9 mouse cellular contexts compared by ENCODE assay signal in the genomic region with DNA sequence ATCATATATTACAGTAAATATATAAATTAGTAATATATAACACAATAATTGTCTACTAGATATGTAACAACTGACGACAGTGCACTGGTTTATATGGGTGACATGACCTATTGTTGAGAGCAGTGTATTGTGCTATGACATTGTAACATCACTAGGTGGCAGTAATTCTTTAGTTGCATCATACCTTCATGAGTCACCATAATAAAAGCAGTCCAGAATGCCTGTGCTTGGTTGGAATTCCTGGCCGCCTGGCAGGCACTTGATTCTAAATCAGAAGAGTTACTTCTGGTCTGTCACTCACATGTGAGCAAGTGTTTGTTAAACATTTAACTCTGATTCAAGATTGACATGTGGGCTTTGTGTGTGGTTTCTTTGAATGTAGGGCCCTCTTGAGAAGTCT. TPM values are rescaled to one million over a fixed set of nuclear protein-coding genes. Genes with fewer than 3 reads are reported as not detected.
A peak's percentile ranks its signal among the peaks of the same experiment; 100 is the strongest.
DNase-seq lines count a peak whose midpoint lies in the region; ATAC-seq lines count a peak whose summit lies in the region.
"Had no signal": no experiment of that assay in that cellular context is flagged by ENCODE, and none has a peak within 500 bp of the region (broad histone marks: within the 10 kb centered on the region; RNA-seq: fewer than 3 reads in every experiment).

No protein-coding gene starts in this region.

- 39% methylated on average over 2 of the region's 2 CpGs for WGBS in hindbrain, embryonic 12.5 days

- H3K4me1 ChIP-seq in hindbrain, embryonic 12.5 days, result no peaks in the 10 kb centered on the region

- peak; percentile 20 for DNase-seq in adrenal gland, adult 2 months
- no peak for DNase-seq in adrenal gland, postnatal 4 days (ENCODE audit: low spot score in 2 of 2)
- peak; percentile 77 for DNase-seq in ES-CJ7 (ENCODE audit: low read depth, low spot score)
- DNase-seq in cerebellum, adult 9-11 months, result peak; percentile 62
- peak; percentile 19 to 37 for DNase-seq in layer of hippocampus, postnatal 10 days (ENCODE audit: low spot score in 2 of 2)
- DNase-seq in naive thymus-derived CD4-positive, alpha-beta T cell, adult 2 months (ENCODE audit: low read depth), result peak; percentile 35
- no peak for DNase-seq in ovary, postnatal 10 days (ENCODE audit: low spot score)

- no peak overlapping the region for H3K27ac ChIP-seq in hindbrain, embryonic 12.5 days

- H3K36me3 ChIP-seq in hindbrain, embryonic 12.5 days, result no peaks in the 10 kb centered on the region

- H3K9me3 ChIP-seq in hindbrain, embryonic 12.5 days (replicated peaks), result no peaks in the 10 kb centered on the region

- H3K9ac ChIP-seq in hindbrain, embryonic 12.5 days, result no peak overlapping the region

- H3K27me3 ChIP-seq in hindbrain, embryonic 12.5 days, result no peaks in the 10 kb centered on the region

- ATAC-seq in hindbrain, embryonic 12.5 days (ENCODE audit: low FRiP score), result peak; percentile 41

- no peak overlapping the region for H3K4me2 ChIP-seq in hindbrain, embryonic 12.5 days (replicated peaks)

- H3K4me3 ChIP-seq in hindbrain, embryonic 12.5 days, result no peak overlapping the region

RNA-seq across cellular contexts. Expression of a gene that starts 5.0 kb away (rescaled TPM):
- 10 to 100 TPM; 60.4 to 69.3 TPM for total RNA-seq in adrenal gland, adult 2 months (2021)
- polyA plus RNA-seq in adrenal gland, adult 2 months (2012; rRNA removed), result 5.6 and 10.7 TPM in 2 replicates
- total RNA-seq in adrenal gland, postnatal 4 days (2021), result 10 to 100 TPM; 70.7 to 71.7 TPM
- polyA plus RNA-seq in hindbrain, embryonic 12.5 days (2016; fragmentation: Nextera tagmentation; extraction: Ambion mirVana), result 51.7 and 58.3 TPM in 2 replicates
- 10 to 100 TPM; 61.7 to 80.1 TPM for total RNA-seq in layer of hippocampus, postnatal 10 days (2021)

RNA-seq across cellular contexts. Expression of a gene that starts 36.0 kb away (rescaled TPM):
- total RNA-seq in adrenal gland, adult 2 months (2021), result 10 to 100 TPM; 52.1 to 52.7 TPM
- 4.9 and 14.0 TPM in 2 replicates for polyA plus RNA-seq in adrenal gland, adult 2 months (2012; rRNA removed)
- 10 to 100 TPM; 65.1 to 67.3 TPM for total RNA-seq in adrenal gland, postnatal 4 days (2021)
- 63.8 and 72.3 TPM in 2 replicates for polyA plus RNA-seq in hindbrain, embryonic 12.5 days (2016; fragmentation: Nextera tagmentation; extraction: Ambion mirVana)
- total RNA-seq in layer of hippocampus, postnatal 10 days (2021), result 10 to 100 TPM; 51.5 to 62.5 TPM

RNA-seq across cellular contexts. Expression of a gene that starts 56.1 kb away (rescaled TPM):
- total RNA-seq in adrenal gland, adult 2 months (2021), result not detected
- not detected in 2 replicates for polyA plus RNA-seq in adrenal gland, adult 2 months (2012; rRNA removed)
- total RNA-seq in adrenal gland, postnatal 4 days (2021), result not detected
- not detected in 2 replicates for polyA plus RNA-seq in hindbrain, embryonic 12.5 days (2016; fragmentation: Nextera tagmentation; extraction: Ambion mirVana)
- not detected for total RNA-seq in layer of hippocampus, postnatal 10 days (2021)
- total RNA-seq: left cerebral cortex, postnatal 10 days had no signal

Comparison
In these comparisons a context has a peak if more than half of its experiments do, and no peak if none do; other contexts are left out.
1. DNase-seq: peak in adrenal gland, adult 2 months (single experiment), ES-CJ7 (single experiment), cerebellum, adult 9-11 months (single experiment), layer of hippocampus, postnatal 10 days (2 of 2) and naive thymus-derived CD4-positive, alpha-beta T cell, adult 2 months (single experiment); none in adrenal gland, postnatal 4 days (0 of 2) and ovary, postnatal 10 days (single experiment).